Mouse (Mus musculus) hindbrain, embryonic 11.5 days (tissue): ENCODE data around the gene Creb5. TPM values are rescaled to one million over a fixed set of nuclear protein-coding genes. Genes with fewer than 3 reads are reported as not detected.

Experiments
- ATAC-seq: fragments of 200-750 bp; cut with Nextera tagmentation; 2 replicates; pipeline ENCODE4 v1.8.0; 2017; ENCODE audit warnings: mild to moderate bottlenecking, moderate TSS enrichment, moderate library complexity; ENCODE audit not compliant: low FRiP score
- DNase-seq: peaks from one replicate; pipeline ENCODE4 v3.0.0-alpha.2; 2015; ENCODE audit warnings: low spot score
- H3K27ac ChIP-seq: fragments of 300-500 bp; sonication (generic); 2 replicates; pipeline ENCODE4 v1.5.1; 2014; ENCODE audit warnings: mild to moderate bottlenecking, low read depth, low read length
- H3K27me3 ChIP-seq: fragments of 300-500 bp; sonication (generic); 2 replicates; pipeline ENCODE4 v1.6.1; 2014; ENCODE audit warnings: mild to moderate bottlenecking, low read length, moderate library complexity, mixed read lengths; ENCODE audit not compliant: control insufficient read depth, insufficient read depth
- H3K36me3 ChIP-seq: fragments of 300-500 bp; sonication (generic); 2 replicates; pipeline ENCODE4 v1.6.1; 2014; ENCODE audit warnings: mild to moderate bottlenecking, low read length, moderate library complexity, mixed read lengths; ENCODE audit not compliant: control insufficient read depth, insufficient read depth
- H3K4me1 ChIP-seq: fragments of 300-500 bp; sonication (generic); replicated peaks from 2 replicates; pipeline ENCODE4 v1.6.1; 2014; ENCODE audit warnings: low read length, mixed read lengths; ENCODE audit not compliant: control insufficient read depth, insufficient read depth
- H3K4me2 ChIP-seq: fragments of 300-500 bp; sonication (generic); replicated peaks from 2 replicates; pipeline ENCODE4 v1.6.1; 2014; ENCODE audit warnings: mild to moderate bottlenecking, low read depth, low read length
- H3K4me3 ChIP-seq: fragments of 300-500 bp; sonication (generic); 2 replicates; pipeline ENCODE4 v1.5.1; 2014; ENCODE audit warnings: low read depth, low read length
- H3K9ac ChIP-seq: fragments of 300-500 bp; sonication (generic); 2 replicates; pipeline ENCODE4 v1.6.1; 2014; ENCODE audit warnings: low read depth, low read length
- H3K9me3 ChIP-seq: fragments of 300-500 bp; sonication (generic); 2 replicates; pipeline ENCODE4 v1.6.1; 2016; ENCODE audit warnings: low read length; ENCODE audit not compliant: control insufficient read depth
- WGBS: fragments of 180-500 bp; shearing (Covaris S2); extraction: QIAGEN DNeasy Blood & Tissue Kit; methylation state at CpG from one replicate; pipeline ENCODE4 v1.1.7; 2014; 5-methylcytosine and 5-hydroxymethylcytosine counted together
- polyA plus RNA-seq: library from polyadenylated mRNA; unstranded; fragments of >200 nt; fragmentation: Nextera tagmentation; extraction: Ambion mirVana; gene quantifications from 2 replicates; pipeline ENCODE4 v1.2.1, GENCODE M21; 2014

Gene Creb5
- polyA plus RNA-seq, 1 experiment from 2014 or later = 5.5 TPM

DNA sequence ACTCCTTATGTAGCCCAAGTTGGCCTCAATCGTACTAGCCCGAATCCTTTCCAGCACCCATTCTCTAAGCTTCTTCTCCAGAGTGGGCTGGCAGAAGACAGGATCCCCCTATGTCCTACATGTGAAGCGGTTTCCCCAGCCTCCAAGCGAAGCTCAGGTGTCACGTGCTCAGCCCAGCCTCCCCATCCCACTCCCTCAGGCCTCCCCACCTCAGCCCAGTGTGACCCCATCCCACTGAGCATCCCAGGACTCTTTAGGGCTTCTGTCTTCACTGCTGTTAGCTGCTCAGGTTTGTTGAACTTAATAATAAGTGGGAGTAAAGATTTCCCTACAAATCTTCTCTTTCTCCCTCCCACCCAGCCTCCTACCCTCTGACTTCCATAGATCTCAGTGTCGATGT lies 261.2 kb downstream of the Creb5 start:
- no peak for DNase-seq
- 73% methylated on average over 6 of the region's 6 CpGs for WGBS
- H3K9me3 ChIP-seq = no peaks in the 10 kb centered on the region
- no peak overlapping the region for H3K4me2 ChIP-seq
- H3K4me1 ChIP-seq = peaks cover 4% of the 10 kb centered on the region; the same call in 1 of the 2 replicates
- H3K36me3 ChIP-seq = no peaks in the 10 kb centered on the region
- H3K27me3 ChIP-seq = no peaks in the 10 kb centered on the region
- no peak for ATAC-seq
- H3K27ac ChIP-seq = no peak overlapping the region
- no peak overlapping the region for H3K4me3 ChIP-seq
- H3K9ac ChIP-seq = no peak overlapping the region

DNA sequence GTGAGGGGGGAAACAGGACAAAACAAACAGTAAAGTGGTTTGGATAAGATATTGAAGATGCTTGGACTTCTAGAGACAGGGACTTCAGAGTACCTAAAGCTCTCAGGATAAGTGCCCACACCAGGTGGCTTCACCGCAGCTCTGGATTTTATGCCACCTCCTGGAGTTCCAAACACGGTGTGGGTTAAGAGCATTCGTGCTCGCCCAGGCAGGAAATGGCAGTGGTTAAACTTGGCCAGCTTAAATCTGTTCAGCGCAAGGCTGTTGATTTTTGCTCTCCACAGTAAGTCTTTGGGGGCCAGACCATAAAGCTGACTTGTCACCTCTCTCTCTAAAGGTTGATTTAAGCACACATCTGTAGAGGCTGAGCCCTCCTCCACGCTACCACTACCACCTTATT lies 262.3 kb downstream of the Creb5 start:
- no peak overlapping the region for H3K27ac ChIP-seq
- no peaks in the 10 kb centered on the region for H3K27me3 ChIP-seq
- WGBS = 78% methylated on average over 6 of the region's 6 CpGs
- no peak overlapping the region for H3K4me3 ChIP-seq
- no peak for DNase-seq
- H3K4me2 ChIP-seq = no peak overlapping the region
- H3K9me3 ChIP-seq = no peaks in the 10 kb centered on the region
- ATAC-seq = no peak
- H3K4me1 ChIP-seq = peaks cover 4% of the 10 kb centered on the region; the same call in 1 of the 2 replicates
- no peaks in the 10 kb centered on the region for H3K36me3 ChIP-seq
- no peak overlapping the region for H3K9ac ChIP-seq

DNA sequence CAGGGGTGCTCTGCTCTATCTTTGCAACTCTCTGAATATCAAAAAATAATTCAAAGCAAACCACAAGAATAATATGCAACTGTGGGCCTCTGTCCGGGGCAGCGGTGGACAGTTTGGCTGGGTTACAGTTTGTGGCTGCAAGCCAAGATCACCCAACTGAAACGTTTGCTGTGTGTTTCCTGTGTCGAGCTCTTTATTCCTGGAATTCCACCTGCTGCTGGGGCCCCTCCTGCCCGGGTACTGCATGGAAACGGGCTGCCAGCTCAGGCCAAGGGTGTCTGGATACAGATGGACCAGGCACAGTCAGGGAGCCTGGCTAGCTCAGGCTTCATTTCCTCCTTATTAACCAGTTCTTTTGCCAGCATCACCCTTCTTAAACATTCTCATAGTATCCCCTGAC lies 269.0 kb downstream of the Creb5 start:
- no peak for DNase-seq
- Histone ChIP-seq H3K36me3 (no peaks in the 10 kb centered on the region), H3K27ac (no peak overlapping the region), H3K27me3 (no peaks in the 10 kb centered on the region), H3K4me1 (no peaks in the 10 kb centered on the region), H3K9ac (no peak overlapping the region), H3K4me3 (no peak overlapping the region), H3K9me3 (no peaks in the 10 kb centered on the region), H3K4me2 (no peak overlapping the region)
- ATAC-seq = no peak
- 62% methylated on average over 6 of the region's 6 CpGs for WGBS

DNA sequence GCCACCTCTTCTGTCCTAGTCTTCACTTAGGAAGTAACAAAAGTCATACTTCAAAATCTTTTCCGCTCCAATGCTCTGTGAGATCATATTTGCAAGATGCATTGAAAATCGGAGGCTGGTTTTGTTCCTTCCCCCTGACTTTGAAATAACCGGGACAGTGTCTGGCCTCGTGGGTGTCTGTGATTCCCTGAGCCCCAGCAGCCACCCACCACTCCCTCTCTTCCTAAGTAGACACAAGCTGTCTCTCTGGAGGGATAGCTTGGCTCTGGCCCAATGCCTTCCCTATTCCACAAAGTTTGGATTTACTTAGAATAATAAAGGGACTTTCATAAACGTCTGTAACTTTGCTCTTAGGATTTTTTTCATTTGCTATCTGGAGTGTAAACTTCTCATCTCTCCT lies 273.9 kb downstream of the Creb5 start:
- DNase-seq (no peak), ATAC-seq (no peak)
- Histone ChIP-seq H3K27me3 (no peaks in the 10 kb centered on the region), H3K4me3 (no peak overlapping the region), H3K27ac (no peak overlapping the region), H3K4me2 (no peak overlapping the region), H3K9me3 (no peaks in the 10 kb centered on the region), H3K9ac (no peak overlapping the region), H3K36me3 (no peaks in the 10 kb centered on the region), H3K4me1 (no peaks in the 10 kb centered on the region)
- 65% methylated on average over 5 of the region's 5 CpGs for WGBS

DNA sequence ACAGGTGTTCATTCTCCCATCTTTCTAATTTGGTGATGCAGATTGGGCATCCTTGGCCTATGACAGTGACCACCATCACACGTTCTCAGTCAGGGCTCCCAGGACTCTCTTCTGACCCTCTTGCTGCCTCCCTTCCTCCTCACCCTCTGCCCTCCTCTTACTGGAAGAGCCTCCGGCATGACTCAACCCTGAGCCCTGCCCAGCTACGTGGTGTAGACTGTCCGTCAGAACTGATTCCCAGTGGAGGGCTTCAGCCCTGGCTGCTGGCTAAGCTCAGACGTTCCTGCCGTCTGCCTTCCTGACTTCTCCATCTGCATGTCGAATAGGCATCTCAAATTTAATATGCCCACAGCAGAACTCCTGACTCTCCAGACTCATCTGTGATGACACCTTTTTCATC lies 275.5 kb downstream of the Creb5 start:
- H3K27ac ChIP-seq = no peak overlapping the region
- no peak overlapping the region for H3K9ac ChIP-seq
- ATAC-seq (no peak), DNase-seq (no peak)
- H3K36me3 ChIP-seq = no peaks in the 10 kb centered on the region
- H3K4me3 ChIP-seq = no peak overlapping the region
- 66% methylated on average over 7 of the region's 7 CpGs for WGBS
- H3K9me3 ChIP-seq = no peaks in the 10 kb centered on the region
- H3K27me3 ChIP-seq = no peaks in the 10 kb centered on the region
- H3K4me2 ChIP-seq = no peak overlapping the region
- no peaks in the 10 kb centered on the region for H3K4me1 ChIP-seq

DNA sequence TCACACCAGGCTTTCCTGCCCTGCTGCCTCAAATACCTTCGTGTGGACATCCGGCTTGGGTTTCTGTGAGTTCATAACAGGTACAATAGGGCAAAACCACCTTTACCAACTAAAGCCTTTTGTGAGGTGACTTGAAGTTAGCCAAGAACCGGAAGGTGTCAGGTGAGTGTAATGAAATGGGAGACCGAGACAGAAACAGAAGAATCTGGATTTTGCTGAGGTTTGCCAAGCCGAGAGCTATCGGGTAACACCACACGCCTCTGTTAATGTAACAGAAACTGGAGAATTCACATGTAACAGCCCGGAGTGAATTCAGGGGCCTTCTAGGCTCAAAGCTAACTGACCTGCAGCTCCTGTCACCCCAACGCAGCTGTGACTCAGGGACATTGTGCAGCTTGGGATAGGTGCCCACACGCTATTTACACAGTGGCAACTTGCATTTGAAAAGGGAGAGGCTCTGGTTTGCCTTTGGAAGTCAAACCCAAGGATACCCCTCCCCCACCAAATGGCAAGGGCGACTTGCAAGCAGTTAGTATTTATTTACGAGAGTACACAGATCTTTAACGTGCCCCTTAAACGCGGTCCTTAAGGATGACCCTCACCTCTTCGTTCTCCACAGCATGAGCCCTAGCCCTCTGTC lies 276.6 kb downstream of the Creb5 start:
- Histone ChIP-seq H3K9me3 (no peaks in the 10 kb centered on the region), H3K4me3 (no peak overlapping the region), H3K9ac (no peak overlapping the region), H3K27me3 (no peaks in the 10 kb centered on the region), H3K36me3 (no peaks in the 10 kb centered on the region), H3K4me1 (no peaks in the 10 kb centered on the region), H3K27ac (no peak overlapping the region), H3K4me2 (no peak overlapping the region)
- WGBS = 63% methylated on average over 16 of the region's 16 CpGs
- DNase-seq (no peak), ATAC-seq (no peak)

DNA sequence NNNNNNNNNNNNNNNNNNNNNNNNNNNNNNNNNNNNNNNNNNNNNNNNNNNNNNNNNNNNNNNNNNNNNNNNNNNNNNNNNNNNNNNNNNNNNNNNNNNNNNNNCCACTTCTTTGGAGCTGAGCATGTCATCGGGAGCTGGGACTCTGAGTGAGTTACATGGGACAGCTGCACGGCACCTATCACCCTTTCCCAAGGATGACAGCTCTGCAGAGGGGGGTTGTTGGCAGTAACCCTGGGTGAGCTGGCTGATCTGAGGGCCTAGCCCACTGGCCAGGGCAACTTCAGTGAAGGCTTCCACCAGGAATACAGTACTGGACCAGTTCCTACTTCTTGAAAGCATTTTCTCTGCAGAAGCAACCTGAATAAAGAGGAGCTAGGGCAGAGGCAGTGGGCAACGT lies 282.4 kb downstream of the Creb5 start:
- no peaks in the 10 kb centered on the region for H3K36me3 ChIP-seq
- H3K9ac ChIP-seq = no peak overlapping the region
- H3K4me3 ChIP-seq = no peak overlapping the region
- DNase-seq (no peak), ATAC-seq (no peak)
- 60% methylated on average over 3 of the region's 3 CpGs for WGBS
- H3K27ac ChIP-seq = no peak overlapping the region
- no peak overlapping the region for H3K4me2 ChIP-seq
- H3K27me3 ChIP-seq = no peaks in the 10 kb centered on the region
- no peaks in the 10 kb centered on the region for H3K4me1 ChIP-seq
- no peaks in the 10 kb centered on the region for H3K9me3 ChIP-seq

DNA sequence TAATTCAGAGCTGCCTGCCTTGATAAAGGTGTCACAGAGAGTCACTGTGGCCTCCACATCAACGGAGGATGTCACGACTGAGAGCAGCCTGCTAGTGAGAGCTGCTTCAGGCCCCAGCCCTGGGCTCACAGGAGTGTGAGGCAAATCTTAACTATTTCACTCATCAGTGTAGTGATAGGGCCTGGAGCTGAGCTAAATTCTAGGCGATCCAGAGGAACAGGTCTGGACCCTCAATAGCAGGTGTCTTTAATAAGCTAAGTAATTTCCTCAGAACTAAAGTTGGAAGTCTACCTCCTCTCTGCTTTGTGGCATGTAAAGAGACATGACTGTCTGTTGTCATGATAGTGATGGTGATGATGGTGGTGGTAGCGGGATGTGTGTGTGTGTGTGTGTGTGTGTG lies 283.8 kb downstream of the Creb5 start:
- ATAC-seq (no peak), DNase-seq (no peak)
- H3K4me1 ChIP-seq = no peaks in the 10 kb centered on the region
- WGBS = 93% methylated on average over 4 of the region's 4 CpGs
- H3K4me3 ChIP-seq = no peak overlapping the region
- H3K4me2 ChIP-seq = no peak overlapping the region
- H3K9me3 ChIP-seq = no peaks in the 10 kb centered on the region
- H3K9ac ChIP-seq = no peak overlapping the region
- H3K27me3 ChIP-seq = no peaks in the 10 kb centered on the region
- no peaks in the 10 kb centered on the region for H3K36me3 ChIP-seq
- no peak overlapping the region for H3K27ac ChIP-seq

DNA sequence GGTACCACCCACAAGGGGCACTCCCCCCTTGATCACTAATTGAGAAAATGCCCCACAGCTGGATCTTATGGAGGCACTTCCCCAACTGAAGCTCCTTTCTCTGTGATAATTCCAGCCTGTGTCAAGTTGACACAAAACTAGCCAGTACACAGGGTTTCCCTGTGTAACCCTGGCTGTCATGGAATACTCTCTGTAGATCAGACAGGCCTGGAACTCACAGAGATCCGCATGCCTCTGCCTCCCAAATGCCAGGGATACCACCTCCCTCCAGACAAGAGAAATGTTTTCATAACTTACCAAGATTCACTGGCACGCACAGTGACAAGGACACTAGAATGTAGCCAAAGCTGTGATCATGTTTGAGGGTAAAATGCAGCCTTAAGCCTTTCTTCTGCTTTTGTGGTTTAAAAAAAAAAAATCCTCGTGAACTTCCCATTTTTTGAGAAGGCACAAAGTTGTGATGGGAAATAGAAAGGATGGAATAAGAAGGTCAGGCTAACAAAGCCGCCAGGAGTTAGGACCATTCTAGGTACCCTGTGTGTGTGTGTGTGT lies 284.6 kb downstream of the Creb5 start:
- H3K27ac ChIP-seq = no peak overlapping the region
- H3K9me3 ChIP-seq = no peaks in the 10 kb centered on the region
- H3K4me1 ChIP-seq = no peaks in the 10 kb centered on the region
- no peaks in the 10 kb centered on the region for H3K36me3 ChIP-seq
- no peak overlapping the region for H3K4me3 ChIP-seq
- DNase-seq (no peak), ATAC-seq (no peak)
- 85% methylated on average over 4 of the region's 4 CpGs for WGBS
- H3K4me2 ChIP-seq = no peak overlapping the region
- H3K9ac ChIP-seq = no peak overlapping the region
- H3K27me3 ChIP-seq = no peaks in the 10 kb centered on the region
